Mouse (Mus musculus) liver, adult 2 months (tissue): ENCODE results near the gene Ilk. TPM values are rescaled to one million over a fixed set of nuclear protein-coding genes. Genes with fewer than 3 reads are reported as not detected.

Experiments
- DNase-seq: peaks from one replicate; pipeline ENCODE4 v3.0.0-alpha.2; 2011; ENCODE audit warnings: low read depth, low spot score; ENCODE audit errors: extremely low read depth
- H3K27ac ChIP-seq: fragments of 200-500 bp; replicated peaks from 2 replicates; pipeline ENCODE4 v1.5.1; 2012; ENCODE audit warnings: low read depth, mild to moderate bottlenecking, control low read depth, inconsistent platforms, low read length; ENCODE audit not compliant: insufficient read depth
- H3K27me3 ChIP-seq: fragments of 200-500 bp; 2 replicates; pipeline ENCODE4 v1.6.1; 2012; ENCODE audit warnings: mild to moderate bottlenecking, moderate library complexity, low read length, inconsistent platforms; ENCODE audit not compliant: control insufficient read depth, insufficient read depth
- H3K36me3 ChIP-seq: fragments of 200-500 bp; 2 replicates; pipeline ENCODE4 v1.6.1; 2012; ENCODE audit warnings: low read length, inconsistent platforms; ENCODE audit not compliant: control insufficient read depth, insufficient read depth
- H3K4me1 ChIP-seq: fragments of 200-500 bp; 2 replicates; pipeline ENCODE4 v1.6.1; 2011; ENCODE audit warnings: low read length; ENCODE audit not compliant: control insufficient read depth, insufficient read depth
- H3K4me3 ChIP-seq: fragments of 200-500 bp; 2 replicates; pipeline ENCODE4 v1.5.1; 2011; ENCODE audit warnings: low read depth, mild to moderate bottlenecking, control low read depth, low read length, moderate library complexity; ENCODE audit not compliant: insufficient read depth
- H3K79me2 ChIP-seq: fragments of 200-500 bp; 2 replicates; pipeline ENCODE4 v1.6.1; 2012; ENCODE audit warnings: inconsistent platforms, mild to moderate bottlenecking, low read length, moderate library complexity; ENCODE audit not compliant: control insufficient read depth, insufficient read depth
- H3K9ac ChIP-seq: fragments of 200-500 bp; 2 replicates; pipeline ENCODE4 v1.6.1; 2012; ENCODE audit warnings: low read depth, mild to moderate bottlenecking, control low read depth, inconsistent platforms, low read length
- CTCF ChIP-seq: fragments of 200-500 bp; IDR thresholded peaks from 2 replicates; pipeline ENCODE4 v1.5.1; 2011; ENCODE audit warnings: low read depth, low read length, control low read depth
- POLR2A ChIP-seq: fragments of 200-500 bp; IDR thresholded peaks from 2 replicates; pipeline ENCODE4 v1.6.1; 2011; ENCODE audit warnings: low read length, control low read depth; ENCODE audit not compliant: insufficient read depth; ENCODE audit errors: extremely low read depth
- WGBS: fragments of 180-500 bp; shearing (Covaris S2); methylation state at CpG from one replicate; pipeline ENCODE4 v1.1.7; 2018; 5-methylcytosine and 5-hydroxymethylcytosine counted together
- polyA plus RNA-seq: library from polyadenylated mRNA; depleted of rRNA; stranded (reverse); fragments of >200 nt; gene quantifications from 2 replicates; pipeline ENCODE4 v1.2.3, GENCODE M21; 2012; rRNA removed
- total RNA-seq: library from RNA; depleted of rRNA; stranded (reverse); fragments of >200 nt; gene quantifications from 2 replicates; pipeline ENCODE4 v1.2.3, GENCODE M21; 2014; rRNA removed

Ilk gene
- total and polyA plus RNA-seq, 2 experiments: 36.6 to 50.5 TPM

DNA sequence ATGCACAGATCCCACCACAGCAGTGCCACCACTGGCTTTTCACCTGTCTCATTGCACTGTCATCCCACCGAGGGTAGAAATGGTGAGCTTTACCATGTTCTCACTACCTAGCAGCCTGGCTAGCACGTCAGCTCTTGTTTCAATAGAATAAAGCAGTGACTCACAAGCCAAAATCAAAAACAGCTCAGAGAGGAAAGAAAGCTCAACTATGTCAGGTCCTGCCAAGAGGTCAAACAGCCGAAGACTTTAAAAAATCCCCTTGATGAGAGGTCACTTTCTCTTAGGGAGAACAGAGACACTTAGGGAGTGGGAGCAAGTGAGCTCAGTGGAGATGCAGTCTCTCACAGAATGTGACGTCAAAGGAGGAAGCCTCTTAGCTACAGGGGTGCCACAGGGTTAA is 47.5 kb downstream of the Ilk start:
- DNase-seq: no peak
- 63% methylated on average over 4 of the region's 4 CpGs for WGBS
- Histone ChIP-seq H3K79me2 (no peaks in the 10 kb centered on the region), H3K36me3 (no peaks in the 10 kb centered on the region), H3K9ac (no peak overlapping the region), H3K27me3 (peaks cover 8% of the 10 kb centered on the region), H3K27ac (no peak overlapping the region), H3K4me3 (no peak overlapping the region), H3K4me1 (no peaks in the 10 kb centered on the region; the same call in 1 of the 2 replicates)
- no peak for TF ChIP-seq CTCF
- TF ChIP-seq POLR2A: no peak

DNA sequence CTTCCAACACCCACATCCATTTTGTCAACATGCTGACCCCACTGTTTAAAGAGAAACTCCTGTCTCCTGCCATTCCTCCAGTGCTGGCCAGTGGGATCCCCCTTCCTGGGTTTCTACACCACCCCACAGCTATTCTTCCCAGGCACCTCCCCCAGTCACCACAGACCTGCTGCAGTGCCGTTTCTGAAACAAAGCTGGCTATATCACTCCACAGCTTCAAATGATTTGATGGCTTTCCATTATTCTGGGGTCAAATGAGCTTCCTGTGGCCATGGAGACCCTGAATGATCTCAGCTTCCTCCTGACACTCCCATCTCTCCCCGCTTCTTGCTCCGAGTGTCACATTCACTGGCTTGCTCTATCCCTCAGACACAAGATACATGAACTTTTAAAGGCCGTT is 48.2 kb downstream of the Ilk start:
- TF ChIP-seq CTCF: no peak
- TF ChIP-seq POLR2A: no peak
- peaks cover 8% of the 10 kb centered on the region for H3K27me3 ChIP-seq
- no peaks in the 10 kb centered on the region for H3K4me1 ChIP-seq
- no peak overlapping the region for H3K9ac ChIP-seq
- no peak for DNase-seq
- no peaks in the 10 kb centered on the region for H3K79me2 ChIP-seq
- 61% methylated on average over 4 of the region's 4 CpGs for WGBS
- H3K36me3 ChIP-seq: no peaks in the 10 kb centered on the region
- H3K4me3 ChIP-seq: no peak overlapping the region
- no peak overlapping the region for H3K27ac ChIP-seq

DNA sequence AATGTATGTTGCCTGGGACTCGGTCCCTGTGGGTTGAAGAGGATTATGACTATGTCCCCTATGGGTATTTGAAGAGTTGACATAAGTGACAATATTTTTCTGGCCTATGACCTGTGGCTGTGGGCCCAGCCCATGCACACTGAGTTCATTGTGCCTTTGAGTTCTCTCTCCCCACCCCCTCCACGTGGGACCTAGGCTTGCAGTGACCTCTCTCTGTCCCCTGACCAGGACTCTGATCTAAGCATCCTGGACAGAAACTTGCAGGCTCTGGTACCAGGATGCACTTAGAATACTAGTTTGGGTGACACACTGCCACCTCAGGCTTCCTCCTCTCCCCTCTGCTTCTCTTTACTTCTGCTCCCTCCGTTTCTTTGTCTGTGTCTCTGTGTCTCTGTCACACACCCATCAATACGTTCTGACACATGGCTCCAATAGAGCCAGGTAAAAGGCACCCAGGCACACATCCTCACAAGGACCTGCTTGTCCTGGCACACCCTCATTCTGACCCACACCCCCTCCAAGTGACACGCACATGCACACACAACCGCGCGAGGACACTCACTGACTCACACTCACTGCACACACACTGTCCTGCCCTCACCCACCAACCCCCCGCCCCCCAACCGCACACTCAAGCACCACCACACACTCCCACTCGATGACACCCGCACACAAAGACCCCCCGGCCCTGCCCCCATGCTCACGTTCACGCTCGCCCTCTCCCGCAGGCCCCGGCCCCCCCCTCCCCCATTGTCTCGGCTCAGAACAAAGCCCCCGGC is 50.3 kb downstream of the Ilk start:
- H3K4me3 ChIP-seq: peak overlapping the region; percentile 56
- peak overlapping the region; percentile 64 for H3K9ac ChIP-seq
- H3K36me3 ChIP-seq: no peaks in the 10 kb centered on the region
- H3K27ac ChIP-seq: no peak overlapping the region
- H3K27me3 ChIP-seq: peaks cover 8% of the 10 kb centered on the region
- 18% methylated on average over 20 of the region's 20 CpGs for WGBS
- DNase-seq: no peak
- H3K4me1 ChIP-seq: no peaks in the 10 kb centered on the region
- H3K79me2 ChIP-seq: no peaks in the 10 kb centered on the region
- TF ChIP-seq CTCF: no peak

DNA sequence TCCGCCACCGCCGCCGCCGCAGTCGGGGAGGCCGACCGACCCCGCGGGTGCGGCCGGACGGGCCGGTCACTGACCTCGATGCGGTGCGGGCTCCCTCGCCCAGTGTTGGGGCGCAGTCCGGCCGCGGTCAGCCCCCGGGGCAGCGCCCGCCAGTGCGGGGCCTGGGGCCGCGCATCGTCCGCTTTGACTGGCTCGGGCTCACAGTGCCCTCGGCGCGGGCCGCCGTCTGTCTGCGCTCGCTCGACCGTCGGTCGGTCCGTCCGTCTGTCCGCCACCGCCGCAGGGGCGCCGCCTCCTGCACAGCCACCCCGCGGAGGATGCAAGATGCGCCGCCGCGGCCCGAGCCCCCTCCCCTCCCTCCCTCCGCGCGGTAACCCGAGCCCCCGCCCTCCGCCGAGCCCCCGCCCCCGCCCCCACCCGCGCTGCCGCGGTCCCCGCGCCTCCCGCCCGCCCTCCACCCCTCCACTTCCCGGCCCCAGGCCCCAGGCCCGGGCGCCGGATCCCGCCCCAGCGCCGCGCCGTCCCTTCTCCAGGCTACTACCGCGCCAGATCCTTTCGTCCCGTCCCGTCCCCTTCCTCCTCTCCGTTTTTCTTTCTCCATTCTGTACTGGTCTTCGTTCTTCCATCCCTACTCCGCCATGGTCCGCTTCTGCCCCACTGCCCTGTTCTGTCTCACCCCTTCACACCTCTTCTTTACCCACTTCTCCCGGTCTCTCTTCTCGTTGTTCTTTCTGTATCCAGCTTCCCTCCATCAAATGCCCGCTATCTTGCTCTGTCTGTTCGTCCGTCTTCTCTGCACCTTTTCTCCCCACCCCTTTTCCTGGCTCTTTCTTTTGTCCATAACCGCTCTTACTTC is 51.1 kb downstream of the Ilk start, which contains the start of gene Dchs1:
Dchs1 (minus strand) TSS at position 370 of the 856 bp plus-strand sequence.
- WGBS: 3% methylated on average over 73 of the region's 97 CpGs
- H3K79me2 ChIP-seq: no peaks in the 10 kb centered on the region
- H3K9ac ChIP-seq: peak within 1 kb of the TSS; percentile 64
- H3K4me1 ChIP-seq: no peaks in the 10 kb centered on the region
- no peak for DNase-seq
- no peak for TF ChIP-seq POLR2A
- H3K27me3 ChIP-seq: peaks cover 8% of the 10 kb centered on the region
- H3K4me3 ChIP-seq: peak within 1 kb of the TSS; percentile 57
- H3K27ac ChIP-seq: 0 out of 2 replicates have a peak within 1 kb of the TSS, but pooled peaks have one; percentile 13
- H3K36me3 ChIP-seq: no peaks in the 10 kb centered on the region

- no peak for TF ChIP-seq CTCF
- TF ChIP-seq POLR2A: no peak
- H3K4me3 ChIP-seq: no peak overlapping the region
- 92% methylated on average over 1 of the region's 1 CpGs for WGBS
- H3K27me3 ChIP-seq: peaks cover 8% of the 10 kb centered on the region
- DNase-seq: no peak
- no peaks in the 10 kb centered on the region for H3K4me1 ChIP-seq
- H3K79me2 ChIP-seq: no peaks in the 10 kb centered on the region
- H3K9ac ChIP-seq: no peak overlapping the region
- H3K27ac ChIP-seq: no peak overlapping the region
- H3K36me3 ChIP-seq: no peaks in the 10 kb centered on the region
These were observed 54.8 kb downstream of the Ilk start for GRCm38 (mm10) chr7:105791147-105791546.

Other genes with a start within 250 kb of the Ilk start
- gene Smpd1, start 182.2 kb upstream of the Ilk start, total RNA-seq: 33.1 and 38.1 TPM in 2 replicates
- 48.4 and 51.9 TPM in 2 replicates for gene Smpd1, start 182.2 kb upstream of the Ilk start, polyA plus RNA-seq
- 1.1 TPM in 2 replicates for gene Apbb1, start 154.9 kb upstream of the Ilk start, total RNA-seq
- 0.85 and 1.6 TPM in 2 replicates for gene Apbb1, start 154.9 kb upstream of the Ilk start, polyA plus RNA-seq
- 5,639 and 7,644 TPM in 2 replicates for gene Hpx, start 136.5 kb upstream of the Ilk start, total RNA-seq
- 4,285 and 5,140 TPM in 2 replicates for gene Hpx, start 136.5 kb upstream of the Ilk start, polyA plus RNA-seq
- 6.3 and 10.2 TPM in 2 replicates for gene Trim3, start 103.0 kb upstream of the Ilk start, total RNA-seq
- 10.9 and 14.9 TPM in 2 replicates for gene Trim3, start 103.0 kb upstream of the Ilk start, polyA plus RNA-seq
- 42.2 and 67.5 TPM in 2 replicates for gene Timm10b, start 96.5 kb upstream of the Ilk start, total RNA-seq
- 51.4 and 63.3 TPM in 2 replicates for gene Timm10b, start 96.5 kb upstream of the Ilk start, polyA plus RNA-seq
- gene Arfip2, start 96.2 kb upstream of the Ilk start, total RNA-seq: 4.9 and 7.9 TPM in 2 replicates
- gene Arfip2, start 96.2 kb upstream of the Ilk start, polyA plus RNA-seq: 15.7 and 28.6 TPM in 2 replicates
- gene Gm45799, start 96.0 kb upstream of the Ilk start, total RNA-seq: 27.7 and 28.6 TPM in 2 replicates
- gene Gm45799, start 96.0 kb upstream of the Ilk start, polyA plus RNA-seq: 136 and 140 TPM in 2 replicates
- gene Dnhd1, start 85.8 kb upstream of the Ilk start, total RNA-seq: 0.92 and 1.5 TPM in 2 replicates
- 0.82 and 0.88 TPM in 2 replicates for gene Dnhd1, start 85.8 kb upstream of the Ilk start, polyA plus RNA-seq
- gene Rrp8, start 793 bp downstream of the Ilk start, total RNA-seq: 4.9 and 5.5 TPM in 2 replicates
- 5.5 and 5.9 TPM in 2 replicates for gene Rrp8, start 793 bp downstream of the Ilk start, polyA plus RNA-seq
- 87.3 and 107 TPM in 2 replicates for gene Taf10, start 7.8 kb downstream of the Ilk start, total RNA-seq
- 296 and 310 TPM in 2 replicates for gene Taf10, start 7.8 kb downstream of the Ilk start, polyA plus RNA-seq
- 27.4 and 43.8 TPM in 2 replicates for gene Tpp1, start 15.6 kb downstream of the Ilk start, total RNA-seq
- 95.3 and 124 TPM in 2 replicates for gene Tpp1, start 15.6 kb downstream of the Ilk start, polyA plus RNA-seq
- gene Dchs1, start 51.1 kb downstream of the Ilk start, total RNA-seq: 1.4 and 2.7 TPM in 2 replicates
- gene Dchs1, start 51.1 kb downstream of the Ilk start, polyA plus RNA-seq: 1.1 TPM in 2 replicates
- 109 and 118 TPM in 2 replicates for gene Mrpl17, start 74.5 kb downstream of the Ilk start, total RNA-seq
- gene Mrpl17, start 74.5 kb downstream of the Ilk start, polyA plus RNA-seq: 207 and 261 TPM in 2 replicates
- gene Gm4070, start 217.4 kb downstream of the Ilk start, total RNA-seq: 11.4 and 14.0 TPM in 2 replicates
- gene Gm4070, start 217.4 kb downstream of the Ilk start, polyA plus RNA-seq: 0.30 and 1.2 TPM in 2 replicates